Mouse (Mus musculus): ENCODE measurements around the gene Cers5.

GRCm38 (mm10) chr15:99817343-99818235 is 44.9 kb upstream of the Cers5 start:
- TF ChIP-seq POLR2A (IDR thresholded peaks at IDR 0.05; ENCODE audit: borderline replicate concordance, extremely low read depth, low read depth, low read length) (no peak), CTCF (IDR thresholded peaks at IDR 0.05; ENCODE audit: insufficient read depth, low read length) (no peak)
